Mouse (Mus musculus): Measurements from ENCODE around the gene Tpk1.

DNA sequence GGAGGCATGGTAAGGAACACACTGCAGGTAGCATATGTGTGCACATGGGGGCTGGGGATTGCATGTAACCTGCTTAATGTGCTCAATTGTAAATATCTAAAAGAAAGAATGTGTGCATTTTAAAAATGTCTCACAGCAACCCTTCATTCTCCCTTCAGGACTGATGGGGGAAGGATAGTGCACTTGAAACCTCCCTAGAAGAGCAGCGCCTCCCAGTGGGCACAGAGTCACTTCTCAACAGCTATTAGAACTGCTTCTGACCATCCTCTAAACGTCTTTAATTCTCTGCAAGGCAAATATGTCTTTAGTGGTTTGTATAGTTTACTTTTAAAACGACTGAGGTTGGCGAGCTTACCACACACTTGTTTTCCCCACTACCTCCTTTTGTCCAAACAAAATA lies 241.1 kb downstream of the Tpk1 start:
- no peak for TF ChIP-seq POLR2A (IDR thresholded peaks at IDR 0.05; ENCODE audit: extremely low read depth, insufficient read depth, low read length)
- TF ChIP-seq CTCF (IDR thresholded peaks at IDR 0.05; ENCODE audit: extremely low read depth, insufficient read depth, low read length) = no peak

Data from cortical plate, adult 2 months (tissue).